Comparison of ENCODE assay signal across 18 mouse cellular contexts in the genomic region with DNA sequence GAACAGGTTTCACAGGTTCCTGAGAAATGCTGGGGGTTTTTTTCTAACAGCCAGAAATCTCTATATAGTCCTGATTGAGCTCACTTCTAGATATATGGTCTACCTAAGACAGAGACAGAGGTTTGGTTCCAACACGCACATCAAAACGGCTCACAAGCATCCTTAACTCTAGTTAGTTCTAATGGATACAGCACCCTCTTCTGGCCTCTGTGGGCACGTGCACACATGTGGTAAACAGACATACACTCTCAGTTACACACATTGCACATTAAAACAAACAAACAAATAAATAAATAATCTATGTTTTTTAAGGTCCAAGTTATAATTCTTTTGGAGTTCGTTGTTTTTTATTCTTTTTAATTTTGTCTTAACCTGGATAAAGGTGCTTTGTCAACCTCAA. TPM values are rescaled to one million over a fixed set of nuclear protein-coding genes. Genes with fewer than 3 reads are reported as not detected.
A peak's percentile ranks its signal among the peaks of the same experiment; 100 is the strongest.
DNase-seq lines count a peak whose midpoint lies in the region; ATAC-seq and TF ChIP-seq lines count a peak whose summit lies in the region.
"Had no signal": no experiment of that assay in that cellular context is flagged by ENCODE, and none has a peak within 500 bp of the region (broad histone marks: within the 10 kb centered on the region; RNA-seq: fewer than 3 reads in every experiment).

No protein-coding gene starts in this region.

- no peak overlapping the region for H3K27ac ChIP-seq in heart, adult 2 months
- no peak overlapping the region for H3K27ac ChIP-seq in lung, postnatal 0 days (ENCODE audit: low read length)
- H3K27ac ChIP-seq in stomach, postnatal 0 days (replicated peaks): no peak overlapping the region
- H3K27ac ChIP-seq in thymus, adult 2 months (ENCODE audit: control insufficient read depth, insufficient read depth, low read length): no peak overlapping the region
- H3K27ac ChIP-seq: embryonic facial prominence, embryonic 15.5 days; forebrain, embryonic 13.5 days; heart, embryonic 13.5 days; hindbrain, embryonic 12.5 days; limb, embryonic 10.5 days had no signal

- no peaks in the 10 kb centered on the region for H3K27me3 ChIP-seq in heart, adult 2 months (ENCODE audit: control insufficient read depth, insufficient read depth, low read length)
- H3K27me3 ChIP-seq in lung, postnatal 0 days (replicated peaks; ENCODE audit: insufficient read depth, low read length): no peaks in the 10 kb centered on the region
- H3K27me3 ChIP-seq in Patski: no peaks in the 10 kb centered on the region
- no peaks in the 10 kb centered on the region for H3K27me3 ChIP-seq in stomach, postnatal 0 days (ENCODE audit: control insufficient read depth, insufficient read depth, low read length)
- no peaks in the 10 kb centered on the region for H3K27me3 ChIP-seq in thymus, adult 2 months (ENCODE audit: control insufficient read depth, insufficient read depth, low read length)
- H3K27me3 ChIP-seq: embryonic facial prominence, embryonic 15.5 days; forebrain, embryonic 13.5 days; heart, embryonic 13.5 days; hindbrain, embryonic 12.5 days had no signal

- no peak for TF ChIP-seq EP300 in heart, adult 2 months (IDR thresholded peaks at IDR 0.05; ENCODE audit: insufficient read depth, low read depth, low read length)
- TF ChIP-seq EP300 in lung, postnatal 0 days (IDR thresholded peaks at IDR 0.05): no peak
- TF ChIP-seq EP300 in stomach, postnatal 0 days (optimal IDR thresholded peaks at IDR 0.05): no peak

- no peak overlapping the region for H3K4me3 ChIP-seq in heart, adult 2 months
- no peak overlapping the region for H3K4me3 ChIP-seq in lung, postnatal 0 days (ENCODE audit: low read depth, low read length)
- no peak overlapping the region for H3K4me3 ChIP-seq in stomach, postnatal 0 days (ENCODE audit: low read depth, low read length)
- H3K4me3 ChIP-seq in thymus, adult 2 months (ENCODE audit: control insufficient read depth, insufficient read depth, low read length): no peak overlapping the region
- H3K4me3 ChIP-seq: embryonic facial prominence, embryonic 15.5 days; forebrain, embryonic 13.5 days; heart, embryonic 13.5 days; hindbrain, embryonic 12.5 days; limb, embryonic 10.5 days; megakaryocyte, embryonic 14.5 days; myocyte had no signal

- no peaks in the 10 kb centered on the region for H3K36me3 ChIP-seq in heart, adult 2 months (ENCODE audit: control insufficient read depth, insufficient read depth, low read length)
- H3K36me3 ChIP-seq in lung, postnatal 0 days (ENCODE audit: insufficient read depth, low read length): no peaks in the 10 kb centered on the region
- H3K36me3 ChIP-seq in stomach, postnatal 0 days (ENCODE audit: control insufficient read depth, insufficient read depth, low read length): no peaks in the 10 kb centered on the region
- no peaks in the 10 kb centered on the region for H3K36me3 ChIP-seq in thymus, adult 2 months (ENCODE audit: control insufficient read depth, insufficient read depth, low read length)
- H3K36me3 ChIP-seq: embryonic facial prominence, embryonic 15.5 days; heart, embryonic 13.5 days; hindbrain, embryonic 12.5 days; limb, embryonic 10.5 days had no signal

- in situ Hi-C loops in Patski (cut with MboI; ENCODE audit: low pct_unique_long_range_greater_than_20kb): loop anchor here (10.0 kb wide), 2 partner anchors 180 to 480 kb away; a partner anchor contains a TSS

- H3K79me2 ChIP-seq in heart, adult 2 months (replicated peaks; ENCODE audit: control insufficient read depth, insufficient read depth, low read length): no peaks in the 10 kb centered on the region

- 71% methylated on average over 4 of the region's 4 CpGs for WGBS in heart, adult 2 months
- WGBS in lung, postnatal 0 days: 60% methylated on average over 4 of the region's 4 CpGs
- 58% methylated on average over 4 of the region's 4 CpGs for WGBS in stomach, postnatal 0 days
- WGBS in thymus, adult 2 months: 91% methylated on average over 4 of the region's 4 CpGs

- no peak for ATAC-seq in lung, postnatal 0 days
- no peak for ATAC-seq in Patski
- ATAC-seq in stomach, postnatal 0 days (ENCODE audit: low FRiP score, low TSS enrichment): no peak
- ATAC-seq: forebrain, embryonic 13.5 days had no signal

- H3K9me3 ChIP-seq in lung, postnatal 0 days (ENCODE audit: low read length): no peaks in the 10 kb centered on the region
- H3K9me3 ChIP-seq in stomach, postnatal 0 days (ENCODE audit: control insufficient read depth, low read length): no peaks in the 10 kb centered on the region
- H3K9me3 ChIP-seq: embryonic facial prominence, embryonic 15.5 days; forebrain, embryonic 13.5 days; heart, embryonic 13.5 days; hindbrain, embryonic 12.5 days; limb, embryonic 10.5 days; megakaryocyte, embryonic 14.5 days had no signal

- no peak overlapping the region for H3K4me2 ChIP-seq in lung, postnatal 0 days (replicated peaks; ENCODE audit: low read depth, low read length)
- no peak overlapping the region for H3K4me2 ChIP-seq in stomach, postnatal 0 days (replicated peaks; ENCODE audit: low read depth)
- H3K4me2 ChIP-seq: embryonic facial prominence, embryonic 15.5 days; forebrain, embryonic 13.5 days; heart, embryonic 13.5 days; hindbrain, embryonic 12.5 days had no signal

- no peak for DNase-seq in heart, adult 2 months
- DNase-seq in heart, adult 9 months (ENCODE audit: low spot score in 2 of 2): no peak
- DNase-seq in lung, postnatal 0 days (ENCODE audit: low spot score): no peak
- no peak for DNase-seq in lung, postnatal 4 days
- DNase-seq in Patski (ENCODE audit: low read depth, low spot score): no peak
- DNase-seq in stomach, postnatal 0 days (ENCODE audit: low spot score): no peak
- DNase-seq in thymus, postnatal 4 days: no peak
- DNase-seq in thymus, adult 2 months: no peak
- DNase-seq: gastrocnemius, postnatal 25 days; layer of hippocampus, adult 9-11 months; lung, adult 18-20 months had no signal

- H3K9ac ChIP-seq in heart, adult 2 months (ENCODE audit: low read depth, low read length): no peak overlapping the region
- no peak overlapping the region for H3K9ac ChIP-seq in lung, postnatal 0 days (replicated peaks; ENCODE audit: low read depth)
- H3K9ac ChIP-seq in stomach, postnatal 0 days (ENCODE audit: low read length): no peak overlapping the region
- H3K9ac ChIP-seq: embryonic facial prominence, embryonic 15.5 days; forebrain, embryonic 13.5 days; heart, embryonic 13.5 days; hindbrain, embryonic 12.5 days had no signal

- POLR2A ChIA-PET in Patski (lab: Charles Lee): interaction anchor here (0.6 kb wide), 1 partner anchor 197 kb away, joined by 4 read pairs; no protein-coding TSS in a partner anchor

- intact Hi-C loops in heart, adult 2 months (cut with DNase I): loop anchor here (5.0 to 10.0 kb wide), 3 partner anchors 210 to 487 kb away; a partner anchor contains a TSS

- CTCF ChIA-PET in Patski (lab: Charles Lee): interaction anchor here (2.7 to 7.0 kb wide), 2 partner anchors 14 to 73 kb away, joined by 7 to 78 read pairs; no protein-coding TSS in a partner anchor

- no peak for TF ChIP-seq POLR2A in heart, adult 2 months (IDR thresholded peaks at IDR 0.05; ENCODE audit: insufficient read depth, low read depth, low read length)
- TF ChIP-seq POLR2A in thymus, adult 2 months (IDR thresholded peaks at IDR 0.05; ENCODE audit: control insufficient read depth, extremely low read depth, insufficient read depth, low read length, poor library complexity): no peak

- TF ChIP-seq CTCF in heart, adult 2 months (IDR thresholded peaks at IDR 0.05): peak; percentile 42
- TF ChIP-seq CTCF in lung, postnatal 0 days (IDR thresholded peaks at IDR 0.05): peak; percentile 52
- TF ChIP-seq CTCF in Patski (IDR thresholded peaks at IDR 0.05): peak; percentile 35
- TF ChIP-seq CTCF in stomach, postnatal 0 days (IDR thresholded peaks at IDR 0.05; ENCODE audit: low read depth): peak; percentile 53
- TF ChIP-seq CTCF in thymus, adult 2 months (IDR thresholded peaks at IDR 0.05; ENCODE audit: borderline replicate concordance, control insufficient read depth, extremely low read depth, insufficient read depth, low read length, poor library complexity): no peak

- no peaks in the 10 kb centered on the region; the same call in 1 of the 2 replicates for H3K4me1 ChIP-seq in heart, adult 2 months (ENCODE audit: control insufficient read depth, insufficient read depth, low read length)
- H3K4me1 ChIP-seq in lung, postnatal 0 days (ENCODE audit: insufficient read depth, low read depth, low read length): no peaks in the 10 kb centered on the region
- no peaks in the 10 kb centered on the region for H3K4me1 ChIP-seq in stomach, postnatal 0 days (replicated peaks; ENCODE audit: control insufficient read depth, insufficient read depth)
- no peaks in the 10 kb centered on the region for H3K4me1 ChIP-seq in thymus, adult 2 months (replicated peaks; ENCODE audit: control insufficient read depth, insufficient read depth, low read length)
- H3K4me1 ChIP-seq: embryonic facial prominence, embryonic 15.5 days; hindbrain, embryonic 12.5 days had no signal

RNA-seq across cellular contexts. Expression of a gene that starts 4.3 kb away (rescaled TPM):
- total RNA-seq in heart, adult 2 months (2021): 10 to 100 TPM; 25.1 to 28.0 TPM
- polyA plus RNA-seq in heart, adult 2 months (2012; rRNA removed): 10.1 and 17.2 TPM in 2 replicates
- 27.5 and 29.8 TPM in 2 replicates for polyA plus RNA-seq in lung, postnatal 0 days (2015; fragmentation: Nextera tagmentation; extraction: Ambion mirVana)
- polyA plus RNA-seq in Patski (2021): 35.5 TPM
- 29.3 and 30.3 TPM in 2 replicates for polyA plus RNA-seq in stomach, postnatal 0 days (2015; fragmentation: Nextera tagmentation; extraction: Ambion mirVana)
- 13.3 and 14.3 TPM in 2 replicates for polyA plus RNA-seq in thymus, adult 2 months (2012; rRNA removed)

RNA-seq across cellular contexts. Expression of a gene that starts 25.0 kb away (rescaled TPM):
- total RNA-seq in heart, adult 2 months (2021): 10 to 100 TPM; 59.9 to 63.5 TPM
- 78.2 and 115 TPM in 2 replicates for polyA plus RNA-seq in heart, adult 2 months (2012; rRNA removed)
- 174 and 198 TPM in 2 replicates for polyA plus RNA-seq in lung, postnatal 0 days (2015; fragmentation: Nextera tagmentation; extraction: Ambion mirVana)
- 436 TPM for polyA plus RNA-seq in Patski (2021)
- 75.1 and 77.1 TPM in 2 replicates for polyA plus RNA-seq in stomach, postnatal 0 days (2015; fragmentation: Nextera tagmentation; extraction: Ambion mirVana)
- 66.8 and 88.9 TPM in 2 replicates for polyA plus RNA-seq in thymus, adult 2 months (2012; rRNA removed)
